Mouse (Mus musculus): ENCODE measurements around the gene Prkce.
A peak's percentile ranks its signal among the peaks of the same experiment; 100 is the strongest.

The Prkce gene

GRCm38 (mm10) chr17:86167320-86168230, at the start of gene Prkce:
TSS of gene Prkce (plus strand) at chr17:86167785.
- DNase-seq, result peak; percentile 88

DNA sequence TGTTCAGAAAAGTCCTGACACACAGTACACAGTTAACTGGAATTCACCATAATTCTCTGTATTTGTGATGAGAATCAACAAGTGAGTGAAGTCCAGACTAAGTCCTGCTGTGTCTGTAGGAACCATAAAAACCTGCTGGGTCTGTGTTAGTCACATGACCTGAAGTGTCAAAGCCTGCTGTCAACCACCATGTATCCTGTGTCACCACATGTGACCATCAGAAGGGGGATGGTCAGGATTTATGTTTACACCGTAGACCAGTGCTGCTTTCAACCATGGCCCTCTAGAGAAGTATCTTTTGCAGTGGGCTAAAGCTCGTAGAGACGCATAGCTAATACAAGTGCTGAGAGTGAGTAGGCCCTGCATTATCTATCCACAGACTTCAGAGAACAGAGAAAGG, 44.4 kb upstream of the Prkce start:
- DNase-seq, result no peak

DNA sequence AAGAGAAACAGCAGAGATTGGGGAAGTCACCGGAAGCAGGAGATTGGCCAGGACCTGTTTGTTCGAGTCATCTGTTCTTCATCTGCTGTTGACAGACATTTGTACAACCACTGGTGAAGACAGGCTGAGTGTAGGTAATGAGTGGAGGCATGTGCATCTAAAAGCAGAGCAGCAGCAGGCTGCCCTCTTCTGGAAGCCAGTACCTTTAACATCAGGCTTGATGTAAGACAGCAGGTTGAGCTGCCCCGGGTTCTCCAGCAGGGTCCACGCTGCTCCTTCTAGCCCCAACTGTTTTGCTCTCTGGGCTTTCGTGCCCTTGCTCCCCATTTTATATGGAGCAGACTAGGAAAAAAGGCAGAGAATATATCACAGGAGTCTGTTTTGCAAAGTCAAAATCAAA, 41.7 kb upstream of the Prkce start:
- DNase-seq, result no peak

- no peak for DNase-seq
Observed at GRCm38 (mm10) chr17:86128198-86128597, 39.4 kb upstream of the Prkce start.

- DNase-seq, result peak; percentile 61
Observed at GRCm38 (mm10) chr17:86132534-86132933, 35.1 kb upstream of the Prkce start.

DNA sequence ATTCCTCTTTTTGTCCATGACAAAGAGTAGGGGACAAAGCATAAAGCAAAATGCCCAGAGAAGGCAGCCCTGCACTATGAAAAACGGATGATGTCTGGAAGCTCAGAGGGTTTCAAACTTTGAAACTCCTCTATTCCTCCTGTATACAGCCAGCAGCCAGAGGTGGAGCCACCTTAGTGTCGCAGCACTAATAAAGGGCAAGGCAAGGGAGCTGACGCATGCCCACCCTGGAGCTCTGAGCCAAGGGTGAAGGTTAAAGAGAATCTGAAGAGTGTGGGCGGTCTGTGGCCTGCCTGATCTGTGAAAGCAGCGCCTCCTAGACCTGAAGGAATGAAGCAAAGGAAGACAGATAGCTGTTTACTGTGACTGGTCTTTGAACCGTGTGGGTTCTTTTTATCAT, 33.1 kb upstream of the Prkce start:
- no peak for DNase-seq

GRCm38 (mm10) chr17:86135835-86136234, 31.8 kb upstream of the Prkce start:
- no peak for DNase-seq

GRCm38 (mm10) chr17:86144537-86145078, 23.0 kb upstream of the Prkce start:
- DNase-seq, result no peak

DNA sequence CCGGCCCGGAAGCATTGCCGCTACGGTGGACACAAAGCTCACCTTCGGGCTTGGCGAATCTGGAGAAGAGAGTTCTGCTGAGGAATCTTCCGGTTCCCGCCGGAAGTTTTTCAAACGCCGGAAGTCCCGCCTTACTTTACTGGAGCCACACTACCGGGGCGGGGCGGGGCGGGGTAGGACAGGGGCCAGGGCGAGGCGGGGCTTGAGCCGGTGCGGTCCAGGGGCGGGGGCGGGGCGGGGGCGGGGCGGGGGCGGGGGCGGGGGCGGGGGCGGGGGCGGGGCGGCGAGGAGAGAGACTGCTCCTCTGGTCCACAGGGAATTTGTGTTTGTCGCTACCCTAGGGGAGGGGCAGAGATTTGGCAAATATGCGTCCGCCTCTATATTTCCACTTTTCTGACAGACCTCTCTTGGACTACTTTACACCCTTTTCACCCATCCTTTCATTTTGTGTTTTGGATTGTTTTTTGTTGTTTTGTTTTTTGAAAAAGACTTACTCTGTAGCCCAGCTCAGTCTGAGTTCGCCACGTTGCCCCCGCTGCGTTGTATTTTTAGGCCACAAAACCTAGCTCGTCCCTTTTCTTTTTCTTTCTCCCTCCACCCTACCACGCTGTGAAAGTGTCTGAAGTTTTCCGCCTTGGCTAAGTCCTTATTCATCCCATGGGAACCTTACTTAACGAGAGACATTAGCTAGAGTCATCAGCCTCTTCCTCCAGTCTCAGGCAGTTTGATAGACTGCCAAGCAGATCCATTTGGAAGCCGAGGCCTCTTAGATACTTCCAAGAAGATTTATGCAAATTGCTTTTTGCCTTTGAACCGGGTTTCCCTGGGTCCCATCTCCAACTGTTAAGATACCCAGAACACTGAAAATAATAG, 22.3 kb upstream of the Prkce start, which contains the start of gene Srbd1:
Srbd1 (minus strand) TSS at position 97 of the 873 bp plus-strand sequence.
- DNase-seq, result peak; percentile 95

GRCm38 (mm10) chr17:86149726-86150125, 17.9 kb upstream of the Prkce start:
- no peak for DNase-seq

DNA sequence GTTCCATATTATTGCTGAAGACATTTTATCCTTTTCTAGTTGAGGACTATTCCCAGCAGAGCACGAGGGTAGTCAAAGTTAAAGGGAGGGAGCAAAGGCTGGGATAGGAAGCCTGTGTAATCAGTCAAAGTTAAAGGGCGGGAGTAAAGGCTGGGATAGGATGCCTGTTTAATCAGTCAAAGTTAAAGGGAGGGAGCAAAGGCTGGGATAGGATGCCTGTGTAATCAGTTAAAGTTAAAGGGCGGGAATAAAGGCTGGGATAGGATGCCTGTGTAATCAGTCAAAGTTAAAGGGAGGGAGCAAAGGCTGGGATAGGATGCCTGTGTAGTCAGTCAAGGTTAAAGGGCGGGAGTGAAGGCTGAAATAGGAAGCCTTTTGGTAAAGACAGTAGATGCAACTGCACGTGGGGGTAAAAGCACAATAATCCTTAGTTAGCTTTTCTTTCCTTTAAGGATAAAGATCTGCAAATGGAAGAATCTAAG, 16.7 kb upstream of the Prkce start:
- peak; percentile 84 for DNase-seq

GRCm38 (mm10) chr17:86156999-86157398, 10.6 kb upstream of the Prkce start:
- DNase-seq, result no peak

DNA sequence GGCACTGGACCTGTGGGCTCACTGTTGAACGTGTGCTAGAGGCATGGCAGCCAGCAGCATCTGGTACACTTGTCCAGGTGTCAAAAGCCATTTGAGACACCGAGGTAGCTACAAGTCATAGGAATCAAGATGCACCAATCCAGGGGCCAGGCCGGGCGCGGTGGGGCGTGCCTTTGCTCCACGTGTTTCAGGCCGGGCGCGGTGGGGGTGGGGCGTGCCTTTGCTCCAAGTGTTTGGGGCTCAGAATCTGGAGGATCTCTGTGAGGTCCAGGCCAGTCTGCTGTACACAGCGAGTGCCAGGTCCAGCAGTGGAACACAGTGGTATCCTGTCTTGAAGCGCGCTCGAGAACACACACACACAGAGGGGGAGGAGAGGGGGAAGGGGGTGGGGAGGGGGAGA, 4.9 kb upstream of the Prkce start:
- DNase-seq, result no peak

GRCm38 (mm10) chr17:86164416-86164815, 3.2 kb upstream of the Prkce start:
- DNase-seq, result no peak

GRCm38 (mm10) chr17:86166051-86166566, 1.5 kb upstream of the Prkce start:
- no peak for DNase-seq

GRCm38 (mm10) chr17:86166567-86167319, 842 bp upstream of the Prkce start:
- peak; percentile 95 for DNase-seq

- no peak for DNase-seq
Observed at GRCm38 (mm10) chr17:86168231-86168981, 821 bp downstream of the Prkce start.

DNA sequence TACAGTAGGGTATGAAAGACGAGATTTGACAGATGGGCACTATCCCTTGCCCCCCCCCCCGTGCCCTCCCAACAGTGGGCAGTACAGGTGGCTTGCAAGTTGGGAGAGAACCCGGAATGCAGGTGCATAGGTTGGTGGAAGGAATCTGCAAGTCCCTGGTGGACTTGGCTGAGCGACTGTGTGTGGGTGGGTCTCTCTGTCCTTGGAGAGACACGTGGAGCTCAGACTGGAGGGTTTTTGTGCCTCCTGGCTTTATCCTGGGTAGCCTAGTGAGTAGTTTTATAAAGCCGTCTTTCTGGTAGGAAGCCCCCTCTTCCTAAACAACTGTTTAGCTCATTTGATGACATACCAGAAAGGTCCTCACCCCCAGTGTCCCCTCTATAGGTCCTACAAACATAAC, 1.5 kb downstream of the Prkce start:
- DNase-seq, result no peak

DNA sequence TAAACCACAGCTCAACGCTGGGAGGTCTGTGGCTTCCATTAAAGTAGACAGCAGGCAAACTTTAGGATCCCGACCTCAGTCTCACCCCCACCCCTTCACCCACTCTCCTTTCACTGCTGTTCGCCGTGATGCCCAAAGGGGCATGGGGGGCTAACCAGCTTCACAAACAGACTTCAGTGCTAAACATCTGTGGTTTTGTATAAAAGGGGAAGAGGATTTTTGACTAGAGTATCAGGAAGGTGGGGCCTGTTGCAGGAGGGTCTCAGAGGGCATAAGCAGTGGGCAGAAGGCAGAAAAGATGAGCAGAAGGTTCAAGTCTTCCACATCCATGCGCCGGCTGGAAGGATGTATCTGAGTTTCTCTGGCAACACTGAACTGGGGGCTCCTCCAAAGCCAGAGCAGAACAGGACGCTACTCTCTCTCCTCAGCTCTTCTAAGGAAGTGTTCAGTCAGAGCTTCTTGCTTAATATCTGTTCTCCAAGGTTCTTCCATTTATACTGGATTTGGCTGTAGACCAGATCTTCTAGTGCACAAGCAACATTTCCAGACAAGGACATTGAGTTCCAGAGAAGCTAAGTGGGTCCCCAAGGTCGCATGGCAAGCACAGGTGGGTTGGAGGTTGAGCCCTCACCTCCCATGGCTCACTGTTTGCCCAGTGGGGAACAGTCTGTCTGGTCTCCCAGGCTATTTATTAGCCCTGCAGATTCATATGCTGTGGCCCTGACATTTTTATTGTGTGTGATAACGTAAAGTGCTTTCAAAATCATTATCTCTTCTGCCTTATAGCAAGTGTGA, 2.8 kb downstream of the Prkce start:
- DNase-seq, result no peak

GRCm38 (mm10) chr17:86175516-86175915, 7.9 kb downstream of the Prkce start:
- no peak for DNase-seq

DNA sequence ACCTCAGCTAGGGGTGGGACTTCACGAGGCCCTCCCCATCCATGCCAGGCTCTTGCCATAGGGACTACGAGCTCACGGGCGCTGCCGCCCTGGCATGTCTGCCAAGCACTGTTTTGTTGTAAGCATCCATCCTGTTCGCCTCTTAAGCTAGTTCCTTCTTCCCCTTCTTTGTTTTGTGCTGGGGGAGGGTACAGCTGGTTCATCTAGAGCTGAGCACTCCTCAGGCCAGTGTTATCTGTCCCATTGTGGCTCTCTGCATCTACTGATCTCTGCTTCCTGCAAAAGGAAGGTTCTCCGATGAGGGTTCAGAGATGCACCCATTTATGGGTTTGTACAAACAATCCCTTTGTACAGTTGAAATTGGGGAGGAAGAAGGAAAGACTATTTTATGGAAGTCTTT, 9.1 kb downstream of the Prkce start:
- no peak for DNase-seq

Data from kidney, adult 9 months (tissue).